Mouse (Mus musculus) ES-E14 (cell line): ENCODE data around the gene Igfbp1. TPM values are rescaled to one million over a fixed set of nuclear protein-coding genes. Genes with fewer than 3 reads are reported as not detected.

ENCODE experiments used
- DNase-seq: peaks from one replicate; pipeline ENCODE4 v3.0.0-alpha.2; 2013; ENCODE audit warnings: low read depth, low spot score
- H3K27ac ChIP-seq: 2 replicates; pipeline ENCODE4 v1.5.1; 2012; ENCODE audit warnings: low read depth, mild to moderate bottlenecking, low read length, moderate library complexity, mixed read lengths; ENCODE audit not compliant: poor library complexity, insufficient read depth, severe bottlenecking
- H3K36me3 ChIP-seq: 2 replicates; pipeline ENCODE4 v1.6.1; 2012; ENCODE audit warnings: mild to moderate bottlenecking, low read length, moderate library complexity, mixed read lengths; ENCODE audit not compliant: control insufficient read depth, poor library complexity, insufficient read depth, severe bottlenecking
- H3K4me1 ChIP-seq, 2 experiments: fragments of 150-350 bp in 1 of 2; sonication (generic) in 1 of 2; 2 replicates each; pipeline ENCODE4 v1.6.1; 2012; ENCODE audit warnings: low read length in 2 of 2, mild to moderate bottlenecking in 1 of 2, mixed read lengths in 1 of 2; ENCODE audit not compliant: control insufficient read depth in 2 of 2, insufficient read depth in 2 of 2, poor library complexity in 1 of 2
- H3K4me3 ChIP-seq, 2 experiments: fragments of 150-350 bp in 1 of 2; sonication (generic) in 1 of 2; 2 replicates each; pipeline ENCODE4 v1.5.1; 2012; ENCODE audit warnings: low read length in 2 of 2, low read depth in 1 of 2, mild to moderate bottlenecking in 1 of 2, mixed read lengths in 1 of 2; ENCODE audit not compliant: insufficient read depth in 1 of 2, poor library complexity in 1 of 2, severe bottlenecking in 1 of 2
- H3K9ac ChIP-seq: 2 replicates; pipeline ENCODE4 v1.6.1; 2012; ENCODE audit warnings: low read depth, mild to moderate bottlenecking, low read length, mixed read lengths; ENCODE audit not compliant: poor library complexity, insufficient read depth, severe bottlenecking
- H3K9me3 ChIP-seq: fragments of 150-350 bp; sonication (generic); 2 replicates; pipeline ENCODE4 v1.6.1; 2012; ENCODE audit warnings: low read depth, mild to moderate bottlenecking, low read length; ENCODE audit not compliant: control insufficient read depth, insufficient read depth
- CHD2 ChIP-seq: IDR thresholded peaks from 2 replicates; pipeline ENCODE4 v1.6.1; 2014; ENCODE audit warnings: mild to moderate bottlenecking, low read depth, low read length, inconsistent platforms
- HCFC1 ChIP-seq: IDR thresholded peaks from 2 replicates; pipeline ENCODE4 v1.6.1; 2012; ENCODE audit warnings: low read length, inconsistent platforms, borderline replicate concordance; ENCODE audit not compliant: insufficient read depth
- MAFK ChIP-seq: IDR thresholded peaks from 2 replicates; pipeline ENCODE4 v1.6.1; 2014; ENCODE audit warnings: mild to moderate bottlenecking, low read depth, low read length, inconsistent platforms; ENCODE audit not compliant: insufficient read depth
- ZC3H11A ChIP-seq: IDR thresholded peaks from 2 replicates; pipeline ENCODE4 v1.6.1; 2012; ENCODE audit warnings: low read depth, mild to moderate bottlenecking, inconsistent platforms, low read length, borderline replicate concordance
- ZNF384 ChIP-seq: IDR thresholded peaks from 2 replicates; pipeline ENCODE4 v1.6.1; 2012; ENCODE audit warnings: low read depth, low read length, inconsistent platforms
- in situ Hi-C, 2 experiments: fragments of 600-800 bp; cut with MboI; formaldehyde crosslinking; loops; one replicate each; pipeline ENCODE4 v1.15.1; 2025; ENCODE audit warnings: low sequenced_read_pairs in 2 of 2, inconsistent platforms in 1 of 2; ENCODE audit not compliant: unreplicated experiment in 2 of 2
- total RNA-seq: library from RNA; depleted of rRNA; stranded (reverse); fragments of 300-350 nt; gene quantifications from 2 replicates; pipeline ENCODE4 v1.2.3, GENCODE M21; 2012

The Igfbp1 gene
- total RNA-seq, 1 experiment, result not detected

DNA sequence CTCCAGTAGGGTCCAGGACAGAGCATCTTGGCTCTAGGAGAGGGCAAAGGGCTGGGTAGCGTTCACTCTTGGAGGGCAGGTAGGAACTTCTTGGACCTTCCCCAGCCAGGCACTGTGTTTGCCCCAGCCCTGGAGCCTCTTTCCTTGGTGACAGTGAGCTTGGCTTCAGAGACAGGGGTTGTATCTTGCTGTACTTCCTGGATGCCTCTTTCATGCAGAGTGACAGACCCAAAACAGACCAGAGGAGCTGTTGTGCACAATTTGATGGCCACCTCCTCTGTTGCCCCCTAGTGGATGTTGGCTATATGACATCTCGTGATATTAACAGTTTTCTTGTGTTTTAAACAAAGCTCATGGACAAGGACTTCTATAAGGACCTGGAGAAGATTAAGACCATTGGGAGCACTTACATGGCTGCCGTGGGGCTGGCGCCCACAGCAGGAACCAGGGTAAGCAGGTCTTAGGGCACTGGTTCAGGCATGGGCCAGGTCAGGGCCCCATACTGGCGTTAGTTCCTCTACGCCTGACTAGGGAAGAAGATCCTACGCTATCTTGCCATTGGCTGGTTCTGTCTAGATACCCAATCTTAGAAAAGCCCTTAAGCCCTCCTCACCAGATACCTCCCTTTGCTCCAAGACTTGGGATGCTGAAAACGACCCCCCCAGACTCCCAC is 35.9 kb upstream of the Igfbp1 start:
- peak; percentile 62 for DNase-seq
- Histone ChIP-seq H3K36me3 (no peaks in the 10 kb centered on the region), H3K9me3 (no peaks in the 10 kb centered on the region), H3K27ac (no peak overlapping the region), H3K9ac (no peak overlapping the region), H3K4me1 (peaks cover 0 to 3% of the 10 kb centered on the region in 2 experiments; a peak in 1 of 4 replicates), H3K4me3 (no peak overlapping the region)
- TF ChIP-seq ZNF384, result no peak
- no peak for TF ChIP-seq CHD2
- TF ChIP-seq MAFK, result no peak
- peak; percentile 29; the same call in 1 of the 2 replicates for TF ChIP-seq ZC3H11A
- no peak for TF ChIP-seq HCFC1
- in situ Hi-C loops, result loop anchor here in 1 of 2 experiments (25.0 kb wide), 1 partner anchor 499 kb away; the partner anchor contains the start of gene Ramp3

- no peak for DNase-seq
- peaks cover 0 to 3% of the 10 kb centered on the region in 2 experiments; a peak in 1 of 4 replicates for H3K4me1 ChIP-seq
- H3K9me3 ChIP-seq, result no peaks in the 10 kb centered on the region
- H3K27ac ChIP-seq, result no peak overlapping the region
- TF ChIP-seq ZNF384 (no peak), HCFC1 (no peak), CHD2 (no peak), ZC3H11A (no peak), MAFK (no peak)
- no peak overlapping the region for H3K4me3 ChIP-seq
- in situ Hi-C loops, result loop anchor here in 1 of 2 experiments (25.0 kb wide), 1 partner anchor 502 kb away; the partner anchor contains the start of gene Ramp3
- H3K36me3 ChIP-seq, result no peaks in the 10 kb centered on the region
- no peak overlapping the region for H3K9ac ChIP-seq
These were observed 33.2 kb upstream of the Igfbp1 start for GRCm38 (mm10) chr11:7164416-7164815.

- H3K27ac ChIP-seq, result no peak overlapping the region
- H3K9ac ChIP-seq, result no peak overlapping the region
- in situ Hi-C loops, result loop anchor here (10.0 to 25.0 kb wide), 2 partner anchors 507 to 515 kb away; partner anchors contain the start of gene Ramp3 (in 2 of the 2)
- H3K36me3 ChIP-seq, result no peaks in the 10 kb centered on the region
- TF ChIP-seq CHD2, result no peak
- no peak for TF ChIP-seq MAFK
- TF ChIP-seq ZNF384, result no peak
- TF ChIP-seq HCFC1, result no peak
- no peak for TF ChIP-seq ZC3H11A
- DNase-seq, result no peak
- no peaks in the 10 kb centered on the region for H3K4me1 ChIP-seq
- H3K4me3 ChIP-seq, result no peak overlapping the region
- no peaks in the 10 kb centered on the region for H3K9me3 ChIP-seq
These were observed 27.9 kb upstream of the Igfbp1 start for GRCm38 (mm10) chr11:7169645-7170044.

DNA sequence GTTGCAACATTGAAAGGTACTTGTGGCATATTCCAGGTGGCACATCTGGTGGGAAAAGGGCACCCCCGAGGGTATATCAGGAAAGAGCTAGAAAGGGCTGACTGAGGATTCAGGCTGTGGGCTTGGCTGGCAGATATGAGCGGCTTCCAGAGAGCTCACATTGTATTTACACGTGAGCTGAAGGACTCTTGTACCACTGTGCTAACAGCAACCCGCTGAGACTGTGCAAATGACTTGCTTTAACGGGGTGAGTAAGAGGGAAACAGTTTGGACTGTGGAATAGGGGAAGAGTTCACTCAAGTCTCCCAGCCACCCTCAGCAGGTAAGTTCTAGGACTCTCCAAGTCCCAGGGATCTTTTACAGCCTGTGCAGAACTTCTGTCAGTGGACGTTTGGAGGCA is 23.9 kb upstream of the Igfbp1 start:
- no peaks in the 10 kb centered on the region for H3K36me3 ChIP-seq
- no peak overlapping the region for H3K9ac ChIP-seq
- H3K4me1 ChIP-seq, result no peaks in the 10 kb centered on the region
- TF ChIP-seq ZC3H11A (no peak), CHD2 (no peak), ZNF384 (no peak), HCFC1 (no peak), MAFK (no peak)
- no peak overlapping the region for H3K27ac ChIP-seq
- no peak overlapping the region for H3K4me3 ChIP-seq
- DNase-seq, result no peak
- in situ Hi-C loops, result loop anchor here (10.0 to 25.0 kb wide), 2 partner anchors 511 to 519 kb away; partner anchors contain the start of gene Ramp3 (in 2 of the 2)
- no peaks in the 10 kb centered on the region for H3K9me3 ChIP-seq
